In the genomic region with DNA sequence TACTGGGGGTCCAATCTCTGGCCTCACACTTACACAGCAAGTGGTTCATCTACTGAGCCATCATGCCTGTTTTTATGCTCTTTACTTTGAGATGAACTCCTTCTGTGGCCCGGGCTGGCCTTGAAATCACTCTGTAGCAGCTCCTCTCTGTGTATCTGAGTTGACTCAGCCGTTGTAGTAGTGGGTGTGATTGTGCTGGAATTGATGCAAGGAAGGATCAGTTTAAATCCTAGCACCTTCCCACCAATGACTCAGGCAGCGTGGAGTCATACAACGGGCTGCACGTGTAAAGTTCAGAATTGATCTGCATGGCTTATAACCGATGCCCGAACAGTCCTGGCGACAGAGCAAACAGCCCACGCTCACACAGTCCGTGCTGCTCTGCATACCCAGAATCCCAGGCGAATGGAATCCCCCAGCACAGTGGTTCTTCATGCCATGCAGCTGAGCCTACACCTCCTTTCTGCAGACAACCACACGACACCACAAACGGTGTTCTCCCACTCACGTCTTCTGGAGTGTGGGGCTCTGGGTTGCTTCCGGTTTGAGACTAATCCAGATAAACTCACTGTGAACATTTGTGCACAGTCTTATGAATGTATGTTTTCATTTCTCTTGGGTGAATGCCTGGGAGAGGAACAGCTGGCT, we compare ENCODE assay signal across 13 mouse cellular contexts.
DNase-seq lines count a peak whose midpoint lies in the region; ATAC-seq and TF ChIP-seq lines count a peak whose summit lies in the region.
"Had no signal": no experiment of that assay in that cellular context is flagged by ENCODE, and none has a peak within 500 bp of the region (broad histone marks: within the 10 kb centered on the region; RNA-seq: fewer than 3 reads in every experiment).

No protein-coding gene starts in this region.

- H3K27me3 ChIP-seq in liver, adult 2 months (ENCODE audit: control insufficient read depth, insufficient read depth, low read length): no peaks in the 10 kb centered on the region
- H3K27me3 ChIP-seq in liver, embryonic 12.5 days (replicated peaks): no peaks in the 10 kb centered on the region
- H3K27me3 ChIP-seq in stomach, embryonic 16.5 days (ENCODE audit: control insufficient read depth, insufficient read depth, low read length): no peaks in the 10 kb centered on the region
- H3K27me3 ChIP-seq: embryonic facial prominence, embryonic 13.5 days; liver, embryonic 13.5 days had no signal

- H3K4me2 ChIP-seq in liver, embryonic 12.5 days: no peak overlapping the region
- H3K4me2 ChIP-seq in stomach, embryonic 16.5 days (ENCODE audit: low read depth, low read length): no peak overlapping the region; the same call in 1 of the 2 replicates
- H3K4me2 ChIP-seq: embryonic facial prominence, embryonic 13.5 days; liver, embryonic 13.5 days had no signal

- peak; percentile 16 for DNase-seq in liver, adult 2 months (ENCODE audit: extremely low read depth, low read depth, low spot score)
- DNase-seq in frontal cortex, postnatal 36 days (ENCODE audit: low spot score in 2 of 2): peak; percentile 50 to 66
- peak; percentile 50 to 53 for DNase-seq in left cerebral cortex, adult 18-20 months (ENCODE audit: low spot score in 2 of 2)
- DNase-seq in heart, postnatal 4 days: no peak
- no peak for DNase-seq in urinary bladder, adult 18-20 months (ENCODE audit: low spot score in 2 of 2)
- DNase-seq: cerebellum, adult 8-10 months; kidney, postnatal 14 days; liver, embryonic 13.5 days had no signal

- peaks cover 2% of the 10 kb centered on the region for H3K4me1 ChIP-seq in liver, adult 2 months (ENCODE audit: control insufficient read depth, insufficient read depth, low read length)
- H3K4me1 ChIP-seq in liver, embryonic 12.5 days: peaks cover 8% of the 10 kb centered on the region; the same call in 1 of the 2 replicates
- peaks cover 15% of the 10 kb centered on the region for H3K4me1 ChIP-seq in stomach, embryonic 16.5 days (ENCODE audit: control insufficient read depth, insufficient read depth, low read length)
- H3K4me1 ChIP-seq: liver, embryonic 13.5 days had no signal

- H3K79me2 ChIP-seq in liver, adult 2 months (ENCODE audit: control insufficient read depth, insufficient read depth, low read length): no peaks in the 10 kb centered on the region

- H3K9ac ChIP-seq in liver, adult 2 months (ENCODE audit: low read depth, low read length): no peak overlapping the region
- H3K9ac ChIP-seq in liver, embryonic 12.5 days: no peak overlapping the region
- no peak overlapping the region for H3K9ac ChIP-seq in stomach, embryonic 16.5 days (ENCODE audit: low read length)
- H3K9ac ChIP-seq: embryonic facial prominence, embryonic 13.5 days; liver, embryonic 13.5 days had no signal

- no peak for ATAC-seq in liver, embryonic 12.5 days
- ATAC-seq in stomach, embryonic 16.5 days (ENCODE audit: insufficient read depth, low FRiP score): peak; percentile 54; the same call in 1 of the 2 replicates
- ATAC-seq: hindbrain, postnatal 0 days had no signal

- 21% methylated on average over 15 of the region's 15 CpGs for WGBS in liver, adult 2 months
- WGBS in liver, embryonic 12.5 days (ENCODE audit: insufficient replicate concordance): 67% methylated on average over 15 of the region's 15 CpGs
- WGBS in stomach, embryonic 16.5 days: 47% methylated on average over 15 of the region's 15 CpGs

- H3K4me3 ChIP-seq in liver, adult 2 months (ENCODE audit: insufficient read depth, low read depth, low read length): no peak overlapping the region
- H3K4me3 ChIP-seq in liver, embryonic 12.5 days: no peak overlapping the region
- no peak overlapping the region for H3K4me3 ChIP-seq in stomach, embryonic 16.5 days (replicated peaks; ENCODE audit: low read length)
- H3K4me3 ChIP-seq: embryonic facial prominence, embryonic 13.5 days; liver, embryonic 13.5 days; megakaryocyte, embryonic 14.5 days had no signal

- no peak for TF ChIP-seq POLR2A in liver, adult 2 months (IDR thresholded peaks at IDR 0.05; ENCODE audit: extremely low read depth, insufficient read depth, low read length)

- no peak for TF ChIP-seq CTCF in liver, adult 2 months (IDR thresholded peaks at IDR 0.05; ENCODE audit: low read depth, low read length)

- no peak overlapping the region for H3K27ac ChIP-seq in liver, adult 2 months (replicated peaks; ENCODE audit: insufficient read depth, low read depth, low read length)
- H3K27ac ChIP-seq in liver, embryonic 12.5 days: no peak overlapping the region
- H3K27ac ChIP-seq in stomach, embryonic 16.5 days (ENCODE audit: low read length): peak overlapping the region; percentile 63
- H3K27ac ChIP-seq: embryonic facial prominence, embryonic 13.5 days; hindbrain, postnatal 0 days; liver, embryonic 13.5 days had no signal

- no peaks in the 10 kb centered on the region for H3K9me3 ChIP-seq in liver, embryonic 12.5 days (replicated peaks)
- no peaks in the 10 kb centered on the region for H3K9me3 ChIP-seq in stomach, embryonic 16.5 days (replicated peaks; ENCODE audit: control insufficient read depth, low read length)
- H3K9me3 ChIP-seq: embryonic facial prominence, embryonic 13.5 days; liver, embryonic 13.5 days had no signal

- H3K36me3 ChIP-seq in liver, adult 2 months (ENCODE audit: control insufficient read depth, insufficient read depth, low read length): no peaks in the 10 kb centered on the region
- H3K36me3 ChIP-seq in liver, embryonic 12.5 days: no peaks in the 10 kb centered on the region
- H3K36me3 ChIP-seq in stomach, embryonic 16.5 days (ENCODE audit: control insufficient read depth, insufficient read depth, low read length): no peaks in the 10 kb centered on the region
- H3K36me3 ChIP-seq: embryonic facial prominence, embryonic 13.5 days; liver, embryonic 13.5 days had no signal

Comparison
In these comparisons a context has a peak if more than half of its experiments do, and no peak if none do; other contexts are left out.
1. DNase-seq: peak in liver, adult 2 months (single experiment), frontal cortex, postnatal 36 days (2 of 2) and left cerebral cortex, adult 18-20 months (2 of 2); none in heart, postnatal 4 days (single experiment) and urinary bladder, adult 18-20 months (0 of 2).